Mouse (Mus musculus) stomach, postnatal 0 days (tissue): ENCODE data around the gene Gper1.

Source experiments
- CTCF ChIP-seq: IDR thresholded peaks from 2 replicates; pipeline ENCODE4 v1.5.1; 2016; ENCODE audit warnings: antibody characterized with exemption, low read depth, mild to moderate bottlenecking, moderate library complexity
- EP300 ChIP-seq: optimal IDR thresholded peaks from 2 replicates; pipeline ENCODE3; 2016; ENCODE audit warnings: antibody characterized with exemption

DNA sequence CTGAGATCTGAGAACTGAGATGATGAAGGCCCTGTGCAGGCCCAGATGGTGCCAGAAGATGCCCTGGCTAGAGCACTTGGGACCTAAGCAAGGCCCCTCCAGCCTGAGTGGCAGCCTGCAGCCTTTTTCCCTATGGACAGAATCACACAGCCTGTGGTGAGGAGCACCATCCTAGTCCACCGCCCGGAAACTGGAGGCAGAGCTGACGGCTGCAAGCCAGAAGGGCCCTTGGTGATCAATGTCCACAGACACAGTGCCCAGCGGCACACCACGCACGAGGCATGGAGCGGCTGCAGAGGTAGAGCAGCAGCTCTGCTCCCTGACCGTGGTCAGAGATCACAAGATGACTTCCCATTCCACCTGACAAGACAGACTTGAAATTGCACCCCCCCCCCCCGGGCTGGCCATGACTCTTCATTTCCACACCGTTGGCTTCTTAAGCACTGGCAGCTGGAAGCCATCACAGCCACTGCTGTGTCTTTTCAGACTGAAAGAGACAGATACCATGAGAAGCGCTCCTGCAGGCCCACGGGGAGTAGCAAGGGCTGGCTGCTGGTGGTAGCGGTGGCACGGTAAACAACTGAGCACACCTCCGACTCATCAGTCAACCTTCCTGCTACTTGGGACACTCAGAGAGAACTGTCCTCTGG is 11.2 kb upstream of the Gper1 start:
- TF ChIP-seq CTCF (no peak), EP300 (no peak)
